Mouse (Mus musculus) liver, embryonic 11.5 days (tissue): ENCODE results near the gene Gm10762. TPM values are rescaled to one million over a fixed set of nuclear protein-coding genes. Genes with fewer than 3 reads are reported as not detected.

Source experiments
- ATAC-seq: fragments of 200-750 bp; cut with Nextera tagmentation; replicated peaks from 2 replicates; pipeline ENCODE4 v1.8.0; 2017; ENCODE audit warnings: moderate number of reproducible peaks, mild to moderate bottlenecking, moderate TSS enrichment, moderate library complexity; ENCODE audit not compliant: low FRiP score
- DNase-seq: peaks from one replicate; pipeline ENCODE4 v3.0.0-alpha.2; 2017; ENCODE audit warnings: low spot score
- H3K27ac ChIP-seq: fragments of 300-500 bp; sonication (generic); 2 replicates; pipeline ENCODE4 v1.5.1; 2014; ENCODE audit warnings: mild to moderate bottlenecking, low read depth, low read length, control low read depth
- H3K27me3 ChIP-seq: fragments of 300-500 bp; sonication (generic); replicated peaks from 2 replicates; pipeline ENCODE4 v1.6.1; 2014; ENCODE audit warnings: low read length, mixed read lengths; ENCODE audit not compliant: control insufficient read depth, insufficient read depth
- H3K36me3 ChIP-seq: fragments of 300-500 bp; sonication (generic); 2 replicates; pipeline ENCODE4 v1.6.1; 2014; ENCODE audit warnings: mild to moderate bottlenecking, low read length, moderate library complexity, mixed read lengths; ENCODE audit not compliant: control insufficient read depth, insufficient read depth
- H3K4me1 ChIP-seq: fragments of 300-500 bp; sonication (generic); replicated peaks from 2 replicates; pipeline ENCODE4 v1.6.1; 2014; ENCODE audit warnings: low read length, mixed read lengths; ENCODE audit not compliant: control insufficient read depth, insufficient read depth
- H3K4me2 ChIP-seq: fragments of 300-500 bp; sonication (generic); 2 replicates; pipeline ENCODE4 v1.6.1; 2014; ENCODE audit warnings: mild to moderate bottlenecking, control low read depth, moderate library complexity
- H3K4me3 ChIP-seq: fragments of 300-500 bp; sonication (generic); 2 replicates; pipeline ENCODE4 v1.5.1; 2014; ENCODE audit warnings: low read depth, low read length, control low read depth
- H3K9ac ChIP-seq: fragments of 300-500 bp; sonication (generic); 2 replicates; pipeline ENCODE4 v1.6.1; 2014; ENCODE audit warnings: low read depth, low read length, control low read depth
- H3K9me3 ChIP-seq: fragments of 300-500 bp; sonication (generic); 2 replicates; pipeline ENCODE4 v1.6.1; 2016; ENCODE audit warnings: low read length, inconsistent platforms, mixed read lengths; ENCODE audit not compliant: control insufficient read depth
- WGBS: fragments of 180-500 bp; shearing (Covaris S2); extraction: QIAGEN DNeasy Blood & Tissue Kit; methylation state at CpG from one replicate; pipeline ENCODE4 v1.1.7; 2014; 5-methylcytosine and 5-hydroxymethylcytosine counted together
- microRNA-seq: library from miRNA; unstranded; fragments of <30 nt; microRNA quantifications from one replicate; pipeline ENCODE4, GENCODE M21; 2017; ENCODE audit warnings: borderline number of aligned reads
- polyA plus RNA-seq: library from polyadenylated mRNA; unstranded; fragments of >200 nt; fragmentation: Nextera tagmentation; extraction: Ambion mirVana; gene quantifications from 2 replicates; pipeline ENCODE4 v1.2.1, GENCODE M21; 2014

The Gm10762 gene
- polyA plus RNA-seq, 1 experiment from 2014 or later, result 8.7 TPM

DNA sequence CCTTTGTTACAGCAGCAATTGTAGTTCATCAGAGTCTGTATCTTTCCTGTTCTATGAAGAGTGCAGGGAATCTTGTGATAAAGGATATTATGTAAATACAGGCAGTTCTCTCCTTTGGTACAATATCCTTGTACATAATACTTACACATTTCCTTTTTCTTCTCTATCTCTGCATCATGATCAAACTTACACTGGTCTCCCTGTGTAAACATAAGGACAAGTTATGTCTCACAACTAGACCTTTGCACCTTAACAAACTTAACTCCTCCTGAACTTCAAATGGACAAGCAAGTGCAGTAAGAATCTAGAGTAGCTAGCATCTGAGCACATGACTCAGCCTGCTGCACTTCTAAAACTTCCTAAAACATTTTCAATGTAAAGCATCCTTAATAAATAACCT, 36.8 kb downstream of the Gm10762 start:
- Histone ChIP-seq H3K9me3 (no peaks in the 10 kb centered on the region), H3K36me3 (peaks cover 8% of the 10 kb centered on the region), H3K27ac (no peak overlapping the region), H3K9ac (no peak overlapping the region), H3K4me2 (no peak overlapping the region), H3K4me3 (no peak overlapping the region), H3K4me1 (no peaks in the 10 kb centered on the region), H3K27me3 (no peaks in the 10 kb centered on the region)
- no peak for ATAC-seq
- no peak for DNase-seq

DNA sequence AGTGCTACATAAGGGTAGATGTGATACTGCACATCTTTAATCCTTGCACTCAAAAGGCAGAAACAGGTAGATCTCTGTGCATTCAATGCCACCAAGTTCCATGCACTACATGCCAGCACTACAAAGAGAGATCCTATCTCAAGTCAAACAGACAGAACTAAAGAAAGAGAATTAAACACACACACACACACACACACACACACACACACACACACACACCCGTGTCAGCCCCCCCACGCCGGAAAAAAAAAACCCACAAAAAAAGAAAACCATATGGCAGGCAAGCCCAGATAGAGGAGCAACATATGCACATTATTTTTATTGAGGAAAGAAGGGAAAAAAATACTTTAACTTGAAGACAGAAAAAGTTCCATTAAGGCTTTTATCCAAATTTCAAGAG, 39.1 kb downstream of the Gm10762 start:
- no peak overlapping the region for H3K4me2 ChIP-seq
- DNase-seq, result no peak
- no peak overlapping the region for H3K9ac ChIP-seq
- no peak for ATAC-seq
- no peaks in the 10 kb centered on the region for H3K4me1 ChIP-seq
- 76% methylated on average over 3 of the region's 3 CpGs for WGBS
- no peak overlapping the region for H3K4me3 ChIP-seq
- peaks cover 10% of the 10 kb centered on the region for H3K36me3 ChIP-seq
- H3K27ac ChIP-seq, result no peak overlapping the region
- H3K9me3 ChIP-seq, result no peaks in the 10 kb centered on the region
- H3K27me3 ChIP-seq, result no peaks in the 10 kb centered on the region

DNA sequence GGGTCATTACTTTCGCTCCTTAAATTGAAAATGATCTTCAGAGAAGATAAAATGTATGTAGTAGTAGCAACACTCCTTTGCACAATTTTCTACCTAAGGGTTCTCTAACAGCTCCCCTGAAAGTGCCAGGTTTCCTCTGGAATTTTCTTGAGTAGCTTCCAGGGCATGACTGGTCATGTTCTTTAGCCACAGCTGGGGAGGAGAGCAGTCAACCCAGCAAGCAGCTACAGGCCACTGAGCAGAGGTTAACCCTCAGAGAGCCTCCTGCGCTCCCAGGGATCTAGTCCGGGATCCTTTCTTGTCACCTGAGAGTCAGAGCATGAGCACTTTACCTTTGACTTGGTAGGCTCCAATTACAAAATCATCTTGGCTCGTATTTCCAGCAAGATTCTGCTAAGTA, 42.7 kb downstream of the Gm10762 start:
- H3K4me3 ChIP-seq, result no peak overlapping the region
- DNase-seq (no peak), ATAC-seq (no peak)
- H3K9ac ChIP-seq, result no peak overlapping the region
- peaks cover 8% of the 10 kb centered on the region for H3K36me3 ChIP-seq
- no peaks in the 10 kb centered on the region for H3K27me3 ChIP-seq
- H3K4me1 ChIP-seq, result no peaks in the 10 kb centered on the region
- no peak overlapping the region for H3K4me2 ChIP-seq
- no peaks in the 10 kb centered on the region for H3K9me3 ChIP-seq
- 91% methylated on average over 4 of the region's 4 CpGs for WGBS
- no peak overlapping the region for H3K27ac ChIP-seq

Small RNA genes within 50 kb of the gene (microRNA-seq; reads per million reads assigned to microRNA genes)
- not detected for gene Gm22859

Other genes with a start within 250 kb of the Gm10762 start
- gene Tmem87b, start 149.6 kb downstream of the Gm10762 start, polyA plus RNA-seq, result 15.5 and 16.0 TPM in 2 replicates
- 0.62 and 0.90 TPM in 2 replicates for gene Fbln7, start 104.7 kb downstream of the Gm10762 start, polyA plus RNA-seq
- 9.2 and 11.9 TPM in 2 replicates for gene Zc3h8, start 23.6 kb downstream of the Gm10762 start, polyA plus RNA-seq
- 0.84 and 1.3 TPM in 2 replicates for gene Zc3h6, start 323 bp downstream of the Gm10762 start, polyA plus RNA-seq
- gene Vinac1, start 80.4 kb upstream of the Gm10762 start, polyA plus RNA-seq, result 0.05 and 0.06 TPM in 2 replicates
- 5.2 and 6.1 TPM in 2 replicates for gene Ttl, start 98.2 kb upstream of the Gm10762 start, polyA plus RNA-seq
- 52.5 and 52.7 TPM in 2 replicates for gene Polr1b, start 133.3 kb upstream of the Gm10762 start, polyA plus RNA-seq
- gene Chchd5, start 162.0 kb upstream of the Gm10762 start, polyA plus RNA-seq, result 18.6 and 19.5 TPM in 2 replicates
- 69.5 and 71.8 TPM in 2 replicates for gene Slc20a1, start 231.0 kb upstream of the Gm10762 start, polyA plus RNA-seq